Mouse (Mus musculus) NIH3T3 (cell line): ENCODE data around the gene Serpina6.
A peak's percentile ranks its signal among the peaks of the same experiment; 100 is the strongest.

Experiments
- DNase-seq: peaks from one replicate; pipeline ENCODE4 v3.0.0-alpha.2; 2012; ENCODE audit warnings: low read depth

The Serpina6 gene

GRCm38 (mm10) chr12:103655123-103656044 is 1.6 kb downstream of the Serpina6 start:
- DNase-seq, result no peak

GRCm38 (mm10) chr12:103653836-103654235 is 3.2 kb downstream of the Serpina6 start:
- DNase-seq, result no peak

GRCm38 (mm10) chr12:103646314-103646713 is 10.7 kb downstream of the Serpina6 start:
- DNase-seq, result no peak

- no peak for DNase-seq
Observed at GRCm38 (mm10) chr12:103644601-103645000, 12.4 kb downstream of the Serpina6 start.

- no peak for DNase-seq
Observed at GRCm38 (mm10) chr12:103643818-103644217, 13.2 kb downstream of the Serpina6 start.

- DNase-seq, result peak; percentile 78
Observed at GRCm38 (mm10) chr12:103643336-103643735, 13.7 kb downstream of the Serpina6 start.

- DNase-seq, result no peak
Observed at GRCm38 (mm10) chr12:103635846-103636245, 21.2 kb downstream of the Serpina6 start.

GRCm38 (mm10) chr12:103634430-103634829 is 22.6 kb downstream of the Serpina6 start:
- no peak for DNase-seq

- no peak for DNase-seq
Observed at GRCm38 (mm10) chr12:103631203-103631612, 25.8 kb downstream of the Serpina6 start, which contains the start of gene Serpina10. TSS of gene Serpina10 (minus strand) at chr12:103631444.

GRCm38 (mm10) chr12:103616860-103617261 is 40.2 kb downstream of the Serpina6 start:
- DNase-seq, result no peak

GRCm38 (mm10) chr12:103615734-103616133 is 41.3 kb downstream of the Serpina6 start:
- no peak for DNase-seq

- DNase-seq, result no peak
Observed at GRCm38 (mm10) chr12:103615141-103615540, 41.9 kb downstream of the Serpina6 start.

GRCm38 (mm10) chr12:103601839-103602238 is 55.2 kb downstream of the Serpina6 start:
- no peak for DNase-seq

GRCm38 (mm10) chr12:103600364-103600763 is 56.6 kb downstream of the Serpina6 start:
- DNase-seq, result no peak

GRCm38 (mm10) chr12:103598411-103598810 is 58.6 kb downstream of the Serpina6 start:
- DNase-seq, result no peak
